Mouse (Mus musculus) neural tube, embryonic 15.5 days (tissue): ENCODE results near the gene Mkrn1. TPM values are rescaled to one million over a fixed set of nuclear protein-coding genes. Genes with fewer than 3 reads are reported as not detected.

ENCODE experiments used
- polyA plus RNA-seq: library from polyadenylated mRNA; unstranded; fragments of >200 nt; fragmentation: Nextera tagmentation; extraction: Ambion mirVana; gene quantifications from 2 replicates; pipeline ENCODE4 v1.2.1, GENCODE M21; 2015

Mkrn1 gene
- polyA plus RNA-seq, 1 experiment from 2014 or later: 231 TPM

Other genes with a start within 250 kb of the Mkrn1 start
- 3.9 and 4.1 TPM in 2 replicates for gene Kdm7a, start 213.7 kb downstream of the Mkrn1 start, polyA plus RNA-seq
- gene Slc37a3, start 42.8 kb downstream of the Mkrn1 start, polyA plus RNA-seq: 52.6 and 53.1 TPM in 2 replicates
- gene Rab19, start 39.3 kb downstream of the Mkrn1 start, polyA plus RNA-seq: 0.09 and 1.9 TPM in 2 replicates
- 14.8 and 15.0 TPM in 2 replicates for gene Dennd2a, start 137.4 kb upstream of the Mkrn1 start, polyA plus RNA-seq
- gene Adck2, start 153.4 kb upstream of the Mkrn1 start, polyA plus RNA-seq: 44.8 and 45.3 TPM in 2 replicates
- 2.0 and 3.5 TPM in 2 replicates for gene Gm42420, start 165.3 kb upstream of the Mkrn1 start, polyA plus RNA-seq
- 495 and 582 TPM in 2 replicates for gene Ndufb2, start 172.1 kb upstream of the Mkrn1 start, polyA plus RNA-seq